Mouse (Mus musculus) adipose tissue, adult 10 weeks (tissue): ENCODE results near the gene Uggt2. TPM values are rescaled to one million over a fixed set of nuclear protein-coding genes. Genes with fewer than 3 reads are reported as not detected.

Source experiments
- polyA plus RNA-seq: library from polyadenylated mRNA; stranded (reverse); fragments of 350-450 nt; fragmentation: Illumina TruSeq; extraction: RNeasy Lipid Tissue Mini Kit (QIAGEN cat#74804); gene quantifications from one replicate; pipeline ENCODE4 v1.2.3, GENCODE M21; 2014; ENCODE audit warnings: low read depth, low replicate concordance

The Uggt2 gene
- 7.4 TPM for polyA plus RNA-seq

DNA sequence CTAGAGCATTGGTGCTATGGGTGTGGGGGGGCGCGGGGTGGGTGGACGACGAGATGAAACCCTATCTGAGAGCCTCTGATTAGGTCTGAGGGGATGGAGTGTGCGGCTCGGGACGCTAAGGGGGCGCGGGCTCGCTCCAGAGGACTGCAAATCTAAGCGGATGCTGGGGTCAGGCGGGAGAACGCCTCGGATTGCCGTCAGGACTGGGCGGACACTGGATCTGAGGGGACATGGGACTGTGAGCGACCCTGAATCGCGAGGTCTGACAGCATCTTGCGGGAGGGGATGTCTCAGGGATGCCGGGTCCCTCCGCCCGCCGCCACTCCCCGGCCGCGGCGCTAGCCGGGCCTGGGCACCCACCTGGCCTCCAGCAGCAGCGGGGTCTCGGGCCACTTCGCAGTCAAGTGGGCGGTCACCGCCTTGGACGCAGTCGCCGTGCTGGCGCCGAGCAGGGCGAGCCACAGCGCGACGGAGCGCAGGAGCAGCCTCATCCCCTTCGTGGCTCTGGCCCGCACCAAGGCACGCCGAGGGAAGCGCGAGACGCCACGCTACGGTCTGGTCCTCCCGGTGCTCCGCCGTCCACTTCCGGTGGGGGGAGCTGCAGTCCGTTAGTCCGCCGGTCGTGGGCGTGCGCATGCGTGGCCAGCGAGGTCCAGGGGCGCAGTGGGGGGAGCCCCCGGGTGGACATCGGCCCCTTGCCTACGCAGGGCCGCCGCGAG is at the start of gene Uggt2:
Uggt2 (minus strand) TSS at position 580 of the 719 bp plus-strand sequence.

DNA sequence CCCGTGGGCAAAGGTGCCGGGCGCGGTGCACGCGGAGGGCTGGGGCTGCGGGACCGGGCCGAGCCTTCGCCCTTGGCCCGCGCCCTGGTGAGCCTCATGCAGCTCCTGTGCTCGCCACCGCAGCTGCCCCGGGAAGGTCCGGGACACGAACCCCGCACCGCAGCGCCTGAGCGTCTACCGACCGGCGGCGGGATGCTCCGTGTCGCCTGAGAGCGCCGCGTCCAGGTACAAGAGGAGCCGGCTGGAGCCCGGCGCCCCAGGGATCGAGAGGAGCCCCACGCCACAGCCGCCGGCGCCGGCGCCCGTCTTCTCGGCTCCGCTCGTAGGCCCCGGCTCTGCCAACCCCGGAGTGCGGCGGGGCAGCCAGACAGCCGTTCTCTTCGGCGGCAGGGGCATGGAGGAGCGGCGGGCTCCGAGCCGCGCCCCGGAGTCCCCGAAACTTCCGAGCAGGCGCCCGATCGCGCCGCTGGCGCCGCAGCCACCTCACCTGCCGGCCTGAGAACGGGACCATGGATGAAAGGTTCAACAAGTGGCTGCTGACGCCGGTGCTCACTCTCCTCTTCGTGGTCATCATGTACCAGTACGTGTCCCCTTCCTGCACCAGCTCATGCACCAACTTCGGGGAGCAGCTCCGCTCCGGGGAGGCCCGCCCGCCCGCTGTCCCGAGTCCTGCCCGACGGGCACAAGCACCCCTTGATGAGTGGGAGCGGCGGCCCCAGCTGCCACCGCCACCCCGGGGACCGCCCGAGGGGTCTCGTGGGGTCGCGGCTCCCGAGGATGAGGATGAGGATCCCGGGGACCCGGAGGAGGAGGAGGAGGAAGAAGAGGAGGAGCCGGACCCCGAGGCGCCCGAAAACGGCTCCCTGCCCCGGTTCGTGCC is 38.9 kb upstream of the Uggt2 start, which contains the start of gene Hs6st3:
Hs6st3 (plus strand) TSS at position 436 of the 880 bp plus-strand sequence.

DNA sequence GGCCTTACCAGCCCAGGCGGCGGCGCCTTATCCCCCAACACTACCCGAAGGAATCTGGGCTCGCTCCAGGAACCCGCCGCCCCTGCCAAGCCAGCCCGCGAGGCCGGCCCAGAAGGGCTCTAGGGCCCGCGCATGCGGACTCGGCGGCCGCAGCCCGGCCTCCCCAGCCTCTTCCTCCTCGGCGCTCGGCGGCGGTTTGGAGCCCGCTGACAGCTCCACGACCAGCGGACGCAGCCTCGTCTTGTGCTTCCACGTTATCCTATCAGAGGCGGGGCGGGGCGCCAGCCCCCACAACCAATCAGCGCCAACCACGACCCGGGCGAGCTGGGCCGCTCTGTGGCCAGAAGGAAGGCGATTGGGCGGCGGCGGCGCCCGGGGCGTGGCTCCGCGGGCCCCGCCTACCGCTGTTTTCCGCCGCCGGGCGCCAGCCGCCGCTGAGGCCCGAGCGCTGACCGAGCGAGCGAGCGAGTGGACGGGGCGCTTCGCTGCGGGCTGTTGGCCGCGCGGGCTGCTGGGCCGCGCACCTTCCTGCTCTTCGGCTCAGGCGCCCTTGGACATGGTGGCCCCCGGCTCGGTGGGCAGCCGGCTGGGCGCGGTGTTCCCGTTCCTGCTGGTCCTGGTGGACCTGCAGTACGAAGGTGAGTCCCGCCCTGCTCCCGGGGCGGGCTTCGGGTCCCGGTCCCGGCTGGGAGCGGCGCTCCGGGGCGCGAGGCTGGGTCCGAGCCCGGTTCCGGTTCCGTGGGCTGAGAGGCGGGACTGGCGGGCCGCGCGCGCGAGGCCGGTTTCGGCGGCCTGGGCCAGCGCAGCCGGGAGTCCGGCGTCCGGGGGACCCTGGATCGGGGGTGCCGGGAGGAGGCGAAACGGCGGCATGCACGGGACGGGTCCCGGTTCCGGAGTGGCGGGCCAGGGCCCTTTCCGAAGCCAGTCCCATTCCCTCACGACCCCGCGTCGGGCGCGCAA is 161.4 kb downstream of the Uggt2 start, which contains the start of gene Dnajc3:
Dnajc3 (plus strand) TSS at position 444 of the 960 bp plus-strand sequence.

Other genes starting within 250 kb of the Uggt2 start
- 9.3 TPM for gene Dzip1, start 174.0 kb downstream of the Uggt2 start, polyA plus RNA-seq
- 101 TPM for gene Dnajc3, start 161.5 kb downstream of the Uggt2 start, polyA plus RNA-seq
- gene Hs6st3, start 38.9 kb upstream of the Uggt2 start, polyA plus RNA-seq, result not detected